Mouse (Mus musculus) E14TG2a.4 (cell line): ENCODE measurements around the gene Plscr3.

ENCODE experiments used
- CTCF ChIP-seq: conservative IDR thresholded peaks from 2 replicates; pipeline ENCODE4 v1.5.1; 2014; ENCODE audit warnings: low read length
- NANOG ChIP-seq: IDR thresholded peaks from 2 replicates; pipeline ENCODE4 v1.6.1; 2014; ENCODE audit warnings: borderline replicate concordance, low read length, mixed read lengths
- POU5F1 ChIP-seq: IDR thresholded peaks from 2 replicates; pipeline ENCODE4 v1.6.1; 2014; ENCODE audit warnings: low read length, borderline replicate concordance

DNA sequence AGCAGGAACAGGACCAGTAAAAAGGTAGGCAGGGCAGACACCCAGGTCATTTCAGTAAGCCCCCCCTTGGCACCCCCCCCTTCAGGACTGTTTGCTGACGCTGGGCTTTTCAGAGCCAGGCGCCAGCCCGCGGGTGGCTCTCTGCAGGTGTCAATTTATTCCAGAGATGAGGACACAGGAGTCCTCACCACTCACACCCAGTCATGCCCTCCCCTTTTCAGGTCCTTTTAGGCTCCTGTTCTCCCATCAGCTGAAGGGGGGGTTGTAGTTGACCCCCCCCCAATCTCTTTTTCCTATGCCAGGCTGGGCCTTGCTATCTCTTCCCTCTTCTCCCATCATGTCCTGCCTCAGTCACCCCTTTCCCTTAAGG is 10.2 kb upstream of the Plscr3 start:
- TF ChIP-seq CTCF (no peak), POU5F1 (no peak), NANOG (no peak)
